Mouse (Mus musculus) large intestine, adult 2 months (tissue): ENCODE results near the gene C1qtnf9. TPM values are rescaled to one million over a fixed set of nuclear protein-coding genes. Genes with fewer than 3 reads are reported as not detected.

ENCODE experiments used
- DNase-seq: peaks from one replicate; pipeline ENCODE4 v3.0.0-alpha.2; 2012; ENCODE audit warnings: low read depth, low spot score
- WGBS: fragments of 180-500 bp; shearing (Covaris S2); methylation state at CpG from one replicate; pipeline ENCODE4 v1.1.7; 2018; 5-methylcytosine and 5-hydroxymethylcytosine counted together
- polyA plus RNA-seq: library from polyadenylated mRNA; depleted of rRNA; stranded (reverse); fragments of >200 nt; gene quantifications from 2 replicates; pipeline ENCODE4 v1.2.3, GENCODE M21; 2012

C1qtnf9 gene
- polyA plus RNA-seq, 1 experiment = 1.7 TPM

DNA sequence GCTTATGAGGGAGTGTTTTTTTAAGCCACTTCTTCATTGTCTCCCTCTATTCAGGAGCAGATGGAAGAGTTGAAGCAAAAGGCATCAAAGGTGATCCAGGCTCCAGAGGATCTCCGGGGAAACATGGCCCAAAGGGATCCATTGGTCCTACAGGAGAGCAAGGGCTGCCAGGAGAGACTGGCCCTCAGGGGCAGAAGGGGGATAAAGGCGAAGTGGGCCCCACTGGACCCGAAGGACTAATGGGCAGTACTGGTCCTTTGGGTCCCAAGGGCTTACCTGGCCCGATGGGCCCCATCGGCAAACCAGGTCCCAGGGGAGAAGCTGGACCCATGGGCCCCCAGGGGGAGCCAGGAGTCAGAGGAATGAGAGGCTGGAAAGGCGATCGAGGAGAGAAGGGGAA lies 11.3 kb downstream of the C1qtnf9 start:
- DNase-seq = no peak
- 90% methylated on average over 7 of the region's 7 CpGs for WGBS

DNA sequence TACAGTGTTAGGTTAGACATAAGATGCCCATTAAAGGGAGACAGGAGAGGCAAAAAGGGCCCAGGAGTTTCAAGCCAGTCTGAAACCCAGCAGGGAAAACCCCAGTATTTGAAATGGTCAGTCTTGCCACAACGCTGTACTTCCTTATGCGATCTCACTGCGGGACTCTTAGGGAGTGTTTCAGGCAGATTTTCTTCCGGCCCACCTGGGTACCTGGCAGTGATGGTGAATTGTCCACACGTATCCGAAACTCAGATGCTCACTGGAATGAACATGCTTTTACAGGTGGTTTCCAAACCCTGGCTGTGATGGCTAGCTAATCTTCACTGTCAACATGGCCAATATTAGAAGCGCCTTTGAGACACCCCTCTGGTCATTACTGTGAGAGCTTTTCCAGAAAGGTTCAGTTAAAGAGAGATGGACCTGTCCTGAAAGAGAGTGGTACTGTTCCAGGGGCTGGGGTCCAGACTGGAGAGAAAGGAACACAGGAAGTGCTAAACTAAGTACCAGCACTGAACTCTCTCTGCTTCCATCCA lies 14.3 kb downstream of the C1qtnf9 start:
- no peak for DNase-seq
- 23% methylated on average over 7 of the region's 7 CpGs for WGBS

DNA sequence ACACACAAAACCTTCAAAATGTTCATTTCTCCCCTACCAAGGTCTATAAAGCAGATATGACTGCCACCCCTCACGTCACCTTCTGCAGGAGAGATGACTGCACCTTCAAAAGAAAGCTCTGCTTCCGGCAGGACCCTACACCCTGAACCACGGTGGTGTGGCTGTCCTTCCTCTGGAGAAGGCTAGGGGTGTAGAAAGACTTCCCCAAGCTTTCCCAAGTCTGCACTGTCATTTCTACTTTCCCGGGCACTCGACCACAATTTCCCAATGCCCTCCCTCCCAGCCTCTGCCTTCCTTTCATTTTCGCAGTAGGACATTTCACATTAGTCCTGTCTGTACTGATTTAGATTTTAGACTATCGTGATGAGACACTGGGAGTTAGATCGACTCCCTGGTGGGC lies 15.3 kb downstream of the C1qtnf9 start:
- 39% methylated on average over 8 of the region's 8 CpGs for WGBS
- no peak for DNase-seq

DNA sequence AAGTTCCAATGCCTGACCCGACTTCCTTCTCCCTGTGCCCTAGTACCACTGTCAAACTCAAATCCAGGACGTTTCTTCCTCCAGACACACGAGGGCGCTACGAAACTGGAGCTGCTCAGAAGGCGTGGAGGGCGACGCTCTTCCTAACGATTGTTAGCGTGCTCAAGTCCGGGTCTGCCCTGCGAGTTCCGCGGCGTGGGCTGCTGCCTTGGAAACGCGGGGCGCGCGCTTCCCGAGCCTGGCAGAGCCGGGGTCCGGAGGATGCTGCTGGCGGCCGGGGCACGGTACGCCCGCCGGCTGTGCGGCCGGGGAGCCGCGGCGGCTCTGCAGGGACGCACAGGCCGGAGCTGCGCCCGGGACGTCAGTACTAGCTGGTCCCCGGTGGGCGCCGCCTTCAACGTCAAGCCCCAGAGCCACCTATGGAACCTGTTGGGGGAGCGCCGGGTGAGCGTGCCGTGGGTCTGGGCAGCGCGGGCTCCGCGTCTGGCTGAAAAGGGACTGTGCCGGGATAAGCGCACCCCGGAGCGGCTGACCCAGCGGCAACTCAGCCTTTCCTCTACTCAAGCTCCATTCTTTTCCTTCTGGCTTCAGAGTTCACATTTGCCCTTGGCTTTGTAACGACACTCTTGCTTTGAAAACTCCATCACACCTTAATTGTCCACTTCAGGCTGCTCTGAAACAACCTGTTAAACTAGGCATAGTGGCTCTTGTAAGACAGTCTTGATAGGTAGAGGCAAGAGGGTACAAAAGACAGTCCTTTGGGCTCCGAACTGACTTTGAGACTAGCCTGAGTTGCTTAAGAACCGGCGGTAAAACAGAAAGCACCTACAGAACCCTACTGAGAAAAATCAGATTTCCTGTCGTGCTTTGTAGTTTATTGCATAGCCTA lies 16.7 kb downstream of the C1qtnf9 start, which contains the start of gene Mipep:
Gene Mipep, plus strand, starts transcription at position 147 of the 889 bp plus-strand sequence.
- DNase-seq = peak; percentile 91
- WGBS = under 1% methylated on average over 61 of the region's 61 CpGs

DNA sequence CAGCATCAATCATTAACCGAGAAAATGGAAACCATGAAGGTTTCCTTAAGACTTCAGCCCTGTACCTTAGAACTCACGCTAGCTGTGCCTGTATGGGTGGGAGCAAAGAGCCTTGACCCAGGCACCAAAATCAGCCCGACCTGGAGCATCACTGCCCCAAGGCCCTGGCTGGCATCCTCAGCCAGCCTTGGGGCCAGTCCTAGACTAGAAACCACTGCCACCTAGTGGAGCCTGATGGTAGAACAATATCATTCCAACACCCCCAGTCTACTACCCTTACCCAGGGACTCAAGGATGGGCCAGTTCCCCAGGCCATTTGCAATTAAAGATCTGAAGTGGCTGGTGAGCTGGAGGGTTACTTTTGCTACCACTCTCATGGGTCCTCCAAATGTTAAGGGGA lies 22.2 kb downstream of the C1qtnf9 start:
- DNase-seq = no peak
- 39% methylated on average over 3 of the region's 3 CpGs for WGBS

DNA sequence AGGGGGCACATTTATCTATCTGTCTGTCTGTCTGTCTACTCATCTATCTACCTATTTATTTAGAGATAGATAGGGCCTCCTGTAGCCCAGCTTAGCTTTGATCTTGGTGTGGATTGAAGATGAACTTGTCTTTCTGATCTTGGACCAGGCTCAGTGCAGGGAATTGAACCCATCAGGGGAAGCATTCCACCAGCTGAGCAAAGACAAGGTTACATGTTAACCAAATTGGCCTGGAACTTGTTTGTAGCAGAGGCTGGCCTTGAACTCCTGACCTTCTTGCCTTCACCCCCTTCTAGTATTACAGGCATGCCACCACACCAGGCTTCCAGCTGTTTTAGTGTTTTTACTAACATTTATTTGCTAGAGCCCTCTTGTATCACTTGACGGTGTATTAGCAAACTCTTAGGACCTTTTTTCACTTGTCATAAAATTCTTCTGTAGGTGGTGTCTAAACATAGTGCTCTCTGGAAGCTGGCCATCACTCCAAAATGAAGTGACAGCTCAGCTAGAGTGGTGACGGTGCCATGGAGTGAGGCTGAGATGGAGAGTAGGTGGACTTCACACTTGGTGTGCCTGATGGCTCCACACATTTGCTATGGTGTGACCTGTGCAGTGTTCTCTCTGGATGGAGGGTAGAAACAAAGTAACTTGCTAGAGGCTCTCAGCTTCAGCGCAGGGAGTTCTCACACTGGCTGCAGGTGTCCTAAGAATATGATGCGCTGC lies 28.8 kb downstream of the C1qtnf9 start:
- DNase-seq = no peak
- 76% methylated on average over 4 of the region's 4 CpGs for WGBS

DNA sequence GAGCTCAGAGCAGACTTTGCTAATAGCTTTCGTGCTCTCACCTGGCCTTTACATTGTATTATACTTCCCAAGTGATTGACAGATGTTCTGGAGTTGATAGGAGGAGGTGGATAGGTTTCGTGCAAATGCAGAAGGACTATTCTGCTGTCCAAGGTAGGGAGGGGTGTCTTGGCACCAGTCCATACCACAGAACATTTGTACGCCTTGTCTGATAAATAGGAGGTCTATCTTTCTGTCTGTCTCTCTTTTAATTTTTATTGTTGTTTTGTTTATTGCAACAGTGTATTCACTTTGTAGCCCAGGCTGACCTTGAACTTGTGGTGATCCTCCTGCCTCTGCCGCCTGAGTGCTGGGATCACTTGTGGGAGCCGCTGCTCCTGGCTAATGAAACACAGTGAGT lies 29.7 kb downstream of the C1qtnf9 start:
- 88% methylated on average over 5 of the region's 5 CpGs for WGBS
- DNase-seq = no peak

DNA sequence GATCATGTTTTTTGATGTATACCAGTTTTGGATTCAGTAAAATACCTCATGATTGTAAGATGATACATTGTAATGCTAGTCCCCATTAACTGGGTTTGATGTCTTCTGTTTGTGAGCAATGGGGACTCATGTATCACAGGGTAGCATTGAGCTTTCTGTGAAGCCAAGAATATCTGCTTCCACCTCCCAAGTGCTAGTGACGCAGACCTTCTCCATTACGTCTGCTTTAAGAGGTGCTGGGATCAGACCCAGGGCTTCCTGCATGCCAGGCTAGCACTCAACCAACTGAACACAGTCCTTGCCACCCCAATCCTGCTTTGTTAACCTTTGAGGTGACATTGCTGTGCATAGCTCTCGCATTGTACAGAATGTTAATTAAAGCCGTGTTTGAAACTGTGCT lies 30.8 kb downstream of the C1qtnf9 start:
- DNase-seq = no peak
- WGBS = 87% methylated on average over 4 of the region's 4 CpGs

DNA sequence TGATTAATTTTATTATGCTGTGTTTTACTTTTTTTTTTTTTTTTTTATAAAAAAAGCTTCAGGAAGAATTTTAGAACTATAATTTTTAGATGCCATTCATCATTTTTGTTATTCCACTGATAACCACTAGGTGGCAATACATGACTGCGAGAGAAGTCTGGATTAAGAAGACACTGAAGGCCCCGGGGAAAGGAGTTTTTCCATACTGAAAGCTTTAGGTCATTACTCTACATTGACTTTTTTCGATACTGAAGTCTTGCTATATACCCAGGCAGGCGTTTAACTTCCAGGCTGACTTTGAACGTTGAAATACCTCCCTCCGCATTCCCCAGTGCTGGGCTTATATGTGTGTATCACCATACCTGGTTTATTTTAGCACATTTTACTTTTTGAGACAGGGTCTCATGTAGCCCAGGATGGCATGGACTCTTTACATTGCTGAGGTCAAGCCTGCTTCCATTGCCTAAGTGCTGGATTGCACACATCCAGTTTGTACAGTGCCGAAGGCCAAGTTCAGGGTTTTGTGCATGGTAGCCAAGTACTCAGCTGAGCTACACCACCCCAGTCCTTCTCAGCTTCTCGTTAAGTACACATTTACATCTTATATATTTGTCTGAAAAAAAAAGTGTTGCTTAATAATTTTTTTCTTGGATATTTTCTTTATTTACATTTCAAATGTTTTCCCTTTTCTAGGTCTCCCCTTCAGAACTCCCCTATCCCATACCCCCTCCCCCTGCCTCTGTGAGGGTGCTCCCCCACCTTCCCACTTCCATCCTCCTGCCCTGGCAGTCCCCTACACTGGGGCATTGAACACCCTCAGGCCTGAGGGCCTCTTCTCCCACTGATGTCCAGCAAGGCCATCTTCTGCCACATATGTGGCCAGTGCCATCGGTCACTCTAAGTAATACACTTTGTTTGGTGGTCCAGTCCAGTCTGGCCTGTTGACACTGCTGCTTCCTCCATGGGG lies 32.1 kb downstream of the C1qtnf9 start:
- 50% methylated on average over 9 of the region's 9 CpGs for WGBS
- DNase-seq = peak; percentile 10

DNA sequence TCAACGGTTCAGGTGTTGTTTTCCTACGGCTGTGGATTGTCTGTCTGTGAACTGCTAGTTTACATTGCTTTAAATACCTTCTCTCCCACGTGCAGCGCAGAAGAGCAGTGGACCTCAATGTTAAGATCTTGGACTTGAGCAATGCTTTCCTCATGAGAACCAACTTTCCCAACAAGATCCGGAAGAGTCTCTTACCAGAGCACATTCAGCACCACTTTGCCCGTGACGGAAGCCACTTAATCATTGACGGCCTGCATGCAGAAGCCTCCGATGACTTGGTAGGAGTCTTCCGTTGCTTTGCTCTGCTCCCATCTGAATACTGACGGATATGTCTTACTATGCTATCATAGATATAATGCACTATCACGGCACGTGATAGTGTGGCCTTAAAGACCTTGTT lies 34.1 kb downstream of the C1qtnf9 start:
- WGBS = 92% methylated on average over 13 of the region's 13 CpGs
- no peak for DNase-seq

DNA sequence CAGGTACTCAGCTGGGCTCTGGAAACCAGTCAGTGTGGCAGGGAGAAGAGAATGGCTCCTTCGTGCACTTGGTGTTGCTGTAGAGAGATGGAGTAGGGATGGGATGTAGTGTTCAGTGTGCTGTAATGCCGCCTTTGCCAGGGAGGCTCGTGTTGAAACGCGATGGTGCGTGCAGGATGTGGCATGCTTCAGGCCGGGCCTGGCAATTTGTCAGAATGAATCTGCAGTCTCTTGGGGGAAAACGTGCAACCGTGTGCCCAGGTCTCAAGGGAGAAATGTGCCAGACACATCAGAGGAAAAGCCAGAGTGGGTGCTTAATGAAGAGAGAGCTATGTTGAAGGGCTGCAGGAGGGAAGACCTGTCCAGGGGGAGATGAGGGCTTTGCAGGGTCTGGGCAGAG lies 37.0 kb downstream of the C1qtnf9 start:
- WGBS = 93% methylated on average over 9 of the region's 9 CpGs
- DNase-seq = no peak

DNA sequence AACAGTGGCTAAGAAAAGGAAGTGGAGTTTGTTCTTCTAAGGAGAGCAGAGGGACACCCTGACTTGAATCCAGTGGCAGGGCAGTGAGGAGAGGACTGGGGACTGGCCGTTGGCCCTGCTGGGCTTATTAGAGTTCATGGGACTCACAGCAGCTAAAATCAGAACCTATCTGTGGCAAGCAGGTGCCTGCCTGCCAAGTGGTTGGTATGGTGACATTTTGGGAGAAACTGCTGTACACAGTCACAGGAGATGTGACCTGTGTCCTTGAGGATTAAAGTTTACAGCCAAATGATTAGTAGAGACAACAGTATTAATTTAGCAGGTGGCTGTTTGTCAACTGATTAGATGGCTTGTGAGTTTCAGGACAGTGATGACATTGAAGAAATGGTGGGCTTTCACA lies 37.9 kb downstream of the C1qtnf9 start:
- 62% methylated on average over 1 of the region's 1 CpGs for WGBS

DNA sequence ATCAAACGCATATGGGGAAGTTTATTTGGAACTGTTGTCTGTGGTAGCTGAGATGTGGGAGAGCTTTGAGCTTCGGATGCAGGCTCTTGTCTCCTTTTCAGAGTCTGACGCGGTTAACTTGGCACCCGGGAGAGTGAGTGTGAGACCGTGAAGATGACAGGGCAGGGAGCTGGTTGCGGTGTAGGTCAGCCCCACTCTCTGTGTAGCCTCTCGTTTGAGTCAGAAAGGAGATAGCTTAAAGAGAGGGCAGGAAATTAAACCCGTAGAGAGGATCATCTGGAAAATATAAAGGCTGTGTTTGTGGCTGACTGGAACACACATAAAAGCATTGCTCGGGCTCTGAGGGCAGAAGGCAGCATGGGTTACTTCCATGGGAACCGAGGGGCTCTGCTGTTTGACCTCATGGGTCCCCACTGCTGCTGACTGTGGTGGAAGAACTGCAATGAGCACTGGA lies 39.0 kb downstream of the C1qtnf9 start:
- no peak for DNase-seq

More for the DNA sequence above, 37.9 kb downstream of the C1qtnf9 start:
- DNase-seq = no peak

DNA sequence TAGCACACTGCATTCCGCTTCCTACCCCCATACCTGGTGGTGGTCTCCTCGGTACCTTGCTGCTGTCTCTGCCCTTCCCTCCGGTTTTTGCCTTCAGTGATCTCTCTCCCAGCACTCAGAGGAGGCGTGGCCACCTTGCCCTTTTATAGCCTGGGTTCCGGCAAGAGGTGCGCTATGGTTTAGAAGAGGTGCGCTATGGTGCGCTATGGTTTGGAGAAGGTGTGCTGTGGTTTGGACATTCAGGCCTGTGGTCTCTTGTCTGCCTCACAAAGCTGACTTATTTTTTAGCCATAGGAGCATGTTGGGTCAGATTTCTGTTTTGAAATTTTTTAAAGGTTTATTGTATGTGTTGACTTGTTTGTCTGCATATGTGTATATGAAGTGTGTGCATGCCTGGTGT lies 41.9 kb downstream of the C1qtnf9 start:
- no peak for DNase-seq
- WGBS = 90% methylated on average over 8 of the region's 8 CpGs

More for the DNA sequence above, 39.0 kb downstream of the C1qtnf9 start:
- WGBS = 68% methylated on average over 11 of the region's 11 CpGs

DNA sequence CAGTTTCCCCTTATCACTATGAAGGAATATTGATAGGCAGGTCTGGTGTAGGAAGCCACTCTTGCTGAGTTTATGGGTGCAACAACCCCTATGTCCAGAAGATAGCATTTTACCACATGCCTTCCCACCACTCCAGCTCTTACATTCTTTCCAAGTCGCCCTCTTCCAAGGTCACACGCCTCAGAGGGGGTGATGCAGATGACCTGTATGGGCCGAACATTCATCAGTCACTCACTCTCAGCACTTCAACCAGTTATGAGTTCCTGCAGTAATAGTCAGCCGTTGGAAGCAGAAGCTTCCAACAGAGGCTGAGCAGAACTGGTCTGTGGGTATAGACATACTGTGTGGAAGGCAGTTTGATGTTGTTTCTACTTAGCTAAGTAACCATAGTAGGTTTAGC lies 43.6 kb downstream of the C1qtnf9 start:
- 92% methylated on average over 4 of the region's 4 CpGs for WGBS
- DNase-seq = no peak

DNA sequence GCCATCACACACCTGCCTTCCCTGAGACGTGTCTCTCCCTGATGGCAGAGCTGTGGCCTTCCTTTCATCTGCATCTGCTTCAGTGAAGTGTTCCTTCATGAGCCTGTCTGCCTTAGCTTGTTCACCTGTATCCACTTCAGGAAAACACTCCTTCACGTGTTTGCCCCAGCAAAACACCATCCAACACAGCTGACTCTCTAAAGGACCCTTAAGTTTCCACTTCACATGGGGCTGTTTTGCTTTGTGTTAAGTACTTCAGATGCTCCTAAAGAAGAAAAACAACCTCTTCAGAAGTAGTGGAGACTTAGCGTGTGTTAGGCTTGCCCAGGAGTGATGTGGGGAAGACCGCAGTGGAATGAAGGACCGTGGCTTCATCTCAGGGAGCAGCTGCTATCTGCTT lies 47.2 kb downstream of the C1qtnf9 start:
- 90% methylated on average over 5 of the region's 5 CpGs for WGBS
- DNase-seq = no peak

DNA sequence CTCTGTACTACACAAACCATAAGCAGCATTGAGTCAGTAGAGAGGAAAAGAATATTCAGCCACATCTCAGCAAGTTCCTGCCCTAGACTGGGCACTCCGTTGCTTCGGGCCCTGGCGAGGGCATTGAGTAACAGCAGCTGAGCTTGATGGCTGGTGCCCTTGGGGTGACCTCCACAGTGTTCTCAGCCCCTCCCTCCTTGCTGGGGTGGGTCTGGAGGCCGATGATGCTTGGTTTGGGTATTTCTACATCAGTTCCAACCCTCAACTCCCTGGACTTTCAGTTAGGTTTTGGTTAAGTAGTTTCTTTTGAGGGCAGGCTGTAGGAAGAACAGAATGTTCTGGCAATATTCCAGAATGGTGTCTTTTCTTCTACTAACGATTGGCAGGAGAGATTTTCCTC lies 50.1 kb downstream of the C1qtnf9 start:
- WGBS = 78% methylated on average over 5 of the region's 5 CpGs
- DNase-seq = no peak

DNA sequence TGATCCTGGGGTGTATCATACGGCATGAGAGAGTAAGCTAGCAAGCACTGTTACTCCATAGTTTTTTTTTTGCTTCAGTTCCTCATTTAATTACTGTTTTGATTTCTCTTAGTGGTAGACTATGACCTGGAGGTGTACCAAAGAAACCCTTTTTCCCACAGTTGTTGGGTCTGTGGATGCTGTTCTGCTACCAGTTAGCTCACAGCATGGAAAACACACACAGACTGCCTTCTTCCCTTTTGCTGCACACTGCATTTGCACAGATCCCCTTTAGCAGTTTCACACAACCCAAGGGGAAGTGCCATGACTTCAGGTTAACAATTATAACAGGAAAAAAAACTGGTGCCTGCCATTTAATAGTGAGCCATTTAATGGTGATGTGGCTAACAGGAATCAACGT lies 62.2 kb downstream of the C1qtnf9 start:
- DNase-seq = no peak
- WGBS = 89% methylated on average over 2 of the region's 2 CpGs
